Mouse (Mus musculus) hindbrain, embryonic 11.5 days (tissue): Measurements from ENCODE around the gene Atad2b. TPM values are rescaled to one million over a fixed set of nuclear protein-coding genes. Genes with fewer than 3 reads are reported as not detected.

Source experiments
- ATAC-seq: fragments of 200-750 bp; cut with Nextera tagmentation; 2 replicates; pipeline ENCODE4 v1.8.0; 2017; ENCODE audit warnings: mild to moderate bottlenecking, moderate TSS enrichment, moderate library complexity; ENCODE audit not compliant: low FRiP score
- DNase-seq: peaks from one replicate; pipeline ENCODE4 v3.0.0-alpha.2; 2015; ENCODE audit warnings: low spot score
- H3K27ac ChIP-seq: fragments of 300-500 bp; sonication (generic); 2 replicates; pipeline ENCODE4 v1.5.1; 2014; ENCODE audit warnings: mild to moderate bottlenecking, low read depth, low read length
- H3K27me3 ChIP-seq: fragments of 300-500 bp; sonication (generic); 2 replicates; pipeline ENCODE4 v1.6.1; 2014; ENCODE audit warnings: mild to moderate bottlenecking, low read length, moderate library complexity, mixed read lengths; ENCODE audit not compliant: control insufficient read depth, insufficient read depth
- H3K36me3 ChIP-seq: fragments of 300-500 bp; sonication (generic); 2 replicates; pipeline ENCODE4 v1.6.1; 2014; ENCODE audit warnings: mild to moderate bottlenecking, low read length, moderate library complexity, mixed read lengths; ENCODE audit not compliant: control insufficient read depth, insufficient read depth
- H3K4me1 ChIP-seq: fragments of 300-500 bp; sonication (generic); replicated peaks from 2 replicates; pipeline ENCODE4 v1.6.1; 2014; ENCODE audit warnings: low read length, mixed read lengths; ENCODE audit not compliant: control insufficient read depth, insufficient read depth
- H3K4me2 ChIP-seq: fragments of 300-500 bp; sonication (generic); replicated peaks from 2 replicates; pipeline ENCODE4 v1.6.1; 2014; ENCODE audit warnings: mild to moderate bottlenecking, low read depth, low read length
- H3K4me3 ChIP-seq: fragments of 300-500 bp; sonication (generic); 2 replicates; pipeline ENCODE4 v1.5.1; 2014; ENCODE audit warnings: low read depth, low read length
- H3K9ac ChIP-seq: fragments of 300-500 bp; sonication (generic); 2 replicates; pipeline ENCODE4 v1.6.1; 2014; ENCODE audit warnings: low read depth, low read length
- H3K9me3 ChIP-seq: fragments of 300-500 bp; sonication (generic); 2 replicates; pipeline ENCODE4 v1.6.1; 2016; ENCODE audit warnings: low read length; ENCODE audit not compliant: control insufficient read depth
- WGBS: fragments of 180-500 bp; shearing (Covaris S2); extraction: QIAGEN DNeasy Blood & Tissue Kit; methylation state at CpG from one replicate; pipeline ENCODE4 v1.1.7; 2014; 5-methylcytosine and 5-hydroxymethylcytosine counted together
- polyA plus RNA-seq: library from polyadenylated mRNA; unstranded; fragments of >200 nt; fragmentation: Nextera tagmentation; extraction: Ambion mirVana; gene quantifications from 2 replicates; pipeline ENCODE4 v1.2.1, GENCODE M21; 2014

Gene Atad2b
- polyA plus RNA-seq, 1 experiment from 2014 or later = 25.2 TPM

DNA sequence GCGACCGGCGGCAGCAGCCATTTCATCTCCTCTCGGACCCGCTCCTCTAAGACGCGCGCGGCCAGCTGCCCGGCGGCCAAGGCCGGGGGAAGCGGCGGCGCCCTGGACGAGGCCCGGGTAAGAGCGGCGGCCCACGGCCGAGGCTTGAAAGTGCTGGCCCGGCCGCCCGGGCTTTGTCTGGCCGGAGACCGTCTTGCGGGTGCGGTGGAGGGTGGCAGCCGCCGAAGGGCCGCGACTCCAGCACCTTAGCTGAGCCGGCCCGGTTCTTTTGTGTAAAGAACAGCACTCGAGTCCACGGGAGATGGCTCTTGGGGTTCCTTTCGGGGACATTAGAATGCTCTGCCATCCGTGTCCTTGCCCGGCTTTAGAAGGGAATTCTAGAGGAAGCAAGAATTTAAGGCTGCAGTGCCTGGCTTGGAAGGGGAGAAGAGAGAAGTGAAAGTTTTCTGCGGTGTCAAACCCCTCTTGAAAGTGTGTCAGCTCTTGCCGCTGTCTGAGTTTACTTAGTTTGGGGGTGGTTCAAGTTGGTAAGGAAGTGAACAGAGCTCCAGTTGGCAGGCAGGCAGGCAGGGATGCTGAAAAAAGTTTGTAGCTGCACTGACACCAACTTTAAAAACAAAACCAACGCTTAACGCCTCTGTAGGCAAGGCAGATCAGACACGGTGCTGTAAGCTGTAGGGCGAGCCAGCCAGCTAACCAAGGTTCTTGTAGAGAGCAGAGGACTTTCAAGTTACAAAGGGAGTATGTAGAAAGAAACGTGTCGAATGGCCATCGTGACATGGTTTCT is 845 bp downstream of the Atad2b start:
- WGBS = under 1% methylated on average over 48 of the region's 48 CpGs

DNA sequence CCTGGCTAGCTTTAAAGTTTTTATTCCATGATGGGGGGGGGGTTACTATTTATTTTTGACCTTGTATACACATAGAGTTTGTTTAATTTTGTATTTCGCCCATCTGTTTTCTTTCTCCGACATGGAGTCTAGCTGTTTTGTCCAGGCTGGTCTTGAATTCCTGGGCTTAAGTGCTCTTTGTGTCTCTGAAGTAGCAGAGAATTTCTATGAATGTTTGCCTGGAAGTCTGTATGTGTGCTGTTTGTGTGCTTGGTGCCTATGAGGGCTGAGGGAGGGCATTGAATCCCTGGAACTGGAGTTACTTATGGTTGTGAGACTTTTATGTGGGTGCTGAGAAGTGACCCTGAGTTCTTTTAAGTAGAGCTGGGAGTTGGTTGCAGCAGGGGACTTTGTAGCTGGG is 11.0 kb downstream of the Atad2b start:
- Histone ChIP-seq H3K9ac (no peak overlapping the region), H3K4me3 (no peak overlapping the region), H3K27ac (no peak overlapping the region), H3K27me3 (no peaks in the 10 kb centered on the region), H3K9me3 (no peaks in the 10 kb centered on the region), H3K4me1 (no peaks in the 10 kb centered on the region), H3K4me2 (no peak overlapping the region), H3K36me3 (no peaks in the 10 kb centered on the region)
- 93% methylated on average over 2 of the region's 2 CpGs for WGBS
- ATAC-seq = no peak
- no peak for DNase-seq

More for the DNA sequence above, 845 bp downstream of the Atad2b start:
- no peaks in the 10 kb centered on the region for H3K4me1 ChIP-seq
- H3K9ac ChIP-seq = peak overlapping the region; percentile 99
- no peaks in the 10 kb centered on the region for H3K27me3 ChIP-seq
- H3K4me2 ChIP-seq = peak overlapping the region; percentile 59
- no peaks in the 10 kb centered on the region for H3K36me3 ChIP-seq
- peak; percentile 76 for ATAC-seq
- H3K27ac ChIP-seq = peak overlapping the region; percentile 98
- no peaks in the 10 kb centered on the region for H3K9me3 ChIP-seq
- H3K4me3 ChIP-seq = peak overlapping the region; percentile 86
- DNase-seq = peak; percentile 81

DNA sequence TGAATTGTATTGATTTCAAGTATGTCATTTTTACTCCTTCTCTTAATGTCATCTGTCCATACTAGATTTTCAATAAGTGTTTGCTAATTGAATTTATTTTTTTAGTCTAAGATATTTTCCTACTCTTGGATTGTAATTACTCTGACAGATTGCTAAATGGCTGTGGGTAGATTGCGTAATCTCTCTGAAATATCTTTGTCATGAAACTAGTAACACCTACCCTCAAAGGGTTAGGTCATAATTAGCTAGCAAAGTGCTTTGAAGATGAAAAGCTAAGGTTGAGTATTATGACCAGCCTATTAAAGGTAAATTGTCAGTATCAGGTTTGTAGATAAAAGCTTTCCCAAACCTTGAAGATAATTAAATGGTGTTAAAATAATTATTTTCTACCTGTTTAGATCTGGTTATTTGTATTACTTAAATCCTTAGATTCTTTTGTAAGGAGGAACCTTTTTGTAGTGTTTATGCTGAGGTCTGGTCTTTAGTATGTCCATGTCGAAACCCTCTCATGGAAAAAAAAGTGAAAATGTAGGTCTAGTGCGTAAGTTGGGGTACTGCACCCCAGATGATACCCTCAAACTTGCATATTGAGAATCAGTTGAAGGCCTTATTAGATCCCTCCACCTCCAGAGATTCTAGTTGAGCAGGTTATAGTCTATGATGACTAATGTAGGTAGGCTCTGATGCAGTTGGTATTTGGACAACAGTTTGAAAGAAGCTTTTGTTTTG is 13.8 kb downstream of the Atad2b start:
- no peaks in the 10 kb centered on the region for H3K27me3 ChIP-seq
- H3K27ac ChIP-seq = no peak overlapping the region
- DNase-seq = no peak
- no peak overlapping the region for H3K4me2 ChIP-seq
- no peaks in the 10 kb centered on the region for H3K4me1 ChIP-seq
- no peak for ATAC-seq
- H3K9ac ChIP-seq = no peak overlapping the region
- H3K36me3 ChIP-seq = no peaks in the 10 kb centered on the region
- H3K4me3 ChIP-seq = no peak overlapping the region
- WGBS = 99% methylated on average over 3 of the region's 3 CpGs
- H3K9me3 ChIP-seq = no peaks in the 10 kb centered on the region

DNA sequence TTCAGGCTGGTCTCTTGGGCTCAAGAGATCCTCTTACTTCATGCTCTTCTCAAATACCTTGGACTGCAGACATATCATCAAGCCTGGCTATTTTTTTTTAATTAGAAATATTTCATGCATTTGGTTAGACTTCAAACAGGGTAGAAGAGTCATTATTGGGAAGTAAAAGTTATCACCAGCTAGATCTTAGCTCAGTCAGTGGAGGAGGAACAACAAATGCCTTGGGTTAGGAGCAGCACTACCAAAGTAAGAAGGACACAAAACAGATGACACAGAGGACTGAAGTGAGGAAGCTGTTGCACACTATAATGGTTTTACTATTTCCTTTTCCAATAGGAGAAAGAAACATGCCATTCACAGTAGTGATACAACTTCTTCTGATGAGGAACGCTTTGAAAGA is 35.1 kb downstream of the Atad2b start:
- no peak for DNase-seq
- 90% methylated on average over 1 of the region's 1 CpGs for WGBS
- Histone ChIP-seq H3K4me3 (no peak overlapping the region), H3K27me3 (no peaks in the 10 kb centered on the region), H3K9ac (no peak overlapping the region), H3K4me1 (no peaks in the 10 kb centered on the region), H3K36me3 (0 out of 2 replicates have a peak, but pooled peaks cover 2% of the 10 kb centered on the region), H3K9me3 (no peaks in the 10 kb centered on the region), H3K4me2 (no peak overlapping the region), H3K27ac (no peak overlapping the region)
- no peak for ATAC-seq

DNA sequence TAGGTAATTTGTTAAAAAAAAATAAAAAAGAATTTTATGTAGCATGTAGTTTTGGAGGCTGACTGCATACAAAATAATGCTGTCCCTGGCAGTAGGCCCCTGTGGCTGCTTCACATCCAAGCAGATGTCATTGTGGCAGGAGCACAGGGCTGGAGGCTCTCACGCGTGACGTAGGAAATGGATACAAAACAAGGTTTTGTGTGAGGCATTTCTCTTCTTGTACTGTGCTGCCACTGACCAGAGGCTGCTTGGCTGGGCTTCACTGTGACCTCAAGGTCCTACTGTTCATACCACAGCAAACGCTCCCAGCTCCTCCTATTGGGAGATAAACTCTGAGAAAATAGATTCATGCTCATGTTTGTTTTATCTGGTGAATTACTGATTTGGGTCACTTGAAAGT is 36.0 kb downstream of the Atad2b start:
- Histone ChIP-seq H3K27me3 (no peaks in the 10 kb centered on the region), H3K4me2 (no peak overlapping the region), H3K9ac (no peak overlapping the region), H3K27ac (no peak overlapping the region), H3K4me1 (no peaks in the 10 kb centered on the region), H3K9me3 (no peaks in the 10 kb centered on the region), H3K4me3 (no peak overlapping the region), H3K36me3 (0 out of 2 replicates have a peak, but pooled peaks cover 2% of the 10 kb centered on the region)
- 86% methylated on average over 4 of the region's 4 CpGs for WGBS
- ATAC-seq (no peak), DNase-seq (no peak)

DNA sequence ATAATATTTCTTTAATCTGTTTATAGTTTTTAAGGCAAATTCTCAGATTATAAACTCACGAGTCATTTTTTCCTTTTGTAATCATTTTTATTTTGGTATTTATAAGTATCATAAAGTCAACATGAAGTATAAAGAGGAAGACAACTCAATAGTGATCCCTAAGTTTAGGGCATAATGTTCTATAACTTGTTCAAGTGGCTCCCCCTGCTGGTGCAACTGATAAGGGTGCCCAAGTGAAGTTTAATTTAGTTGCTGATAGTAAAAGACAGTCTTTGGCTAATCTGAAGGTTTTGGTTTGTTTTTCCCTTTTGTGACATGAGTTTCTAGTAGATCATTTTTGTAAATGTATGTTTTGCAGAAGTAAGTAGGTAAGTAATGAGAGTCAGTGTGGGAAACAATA is 55.8 kb downstream of the Atad2b start:
- Histone ChIP-seq H3K4me1 (no peaks in the 10 kb centered on the region), H3K27ac (no peak overlapping the region), H3K4me2 (no peak overlapping the region), H3K9ac (no peak overlapping the region), H3K4me3 (no peak overlapping the region), H3K36me3 (0 out of 2 replicates have a peak, but pooled peaks cover 2% of the 10 kb centered on the region), H3K27me3 (no peaks in the 10 kb centered on the region), H3K9me3 (no peaks in the 10 kb centered on the region)
- 31% methylated on average over 1 of the region's 1 CpGs for WGBS
- ATAC-seq (no peak), DNase-seq (peak; percentile 82)

DNA sequence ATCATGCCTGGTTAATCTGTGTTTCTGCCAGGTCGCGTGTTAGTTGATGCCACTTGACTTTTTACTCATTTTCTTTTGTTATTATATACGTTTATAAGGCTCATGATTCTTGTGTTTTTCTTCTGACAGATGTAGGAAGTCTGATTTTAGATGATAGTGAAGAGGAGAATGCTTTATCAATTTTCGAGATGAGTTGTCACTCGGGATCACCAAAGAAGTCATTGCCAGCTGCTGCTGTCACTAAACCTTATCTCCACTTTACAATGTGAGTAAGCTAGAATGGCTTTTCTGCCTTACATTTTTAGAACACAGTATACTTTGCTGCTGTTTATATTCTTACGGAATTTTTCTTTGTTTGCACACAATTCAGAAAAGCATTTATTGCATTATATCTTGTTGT is 61.2 kb downstream of the Atad2b start:
- Histone ChIP-seq H3K9ac (no peak overlapping the region), H3K36me3 (0 out of 2 replicates have a peak, but pooled peaks cover 2% of the 10 kb centered on the region), H3K9me3 (no peaks in the 10 kb centered on the region), H3K27ac (no peak overlapping the region), H3K27me3 (no peaks in the 10 kb centered on the region), H3K4me2 (no peak overlapping the region), H3K4me3 (no peak overlapping the region), H3K4me1 (no peaks in the 10 kb centered on the region)
- WGBS = 92% methylated on average over 6 of the region's 6 CpGs
- ATAC-seq (no peak), DNase-seq (no peak)

DNA sequence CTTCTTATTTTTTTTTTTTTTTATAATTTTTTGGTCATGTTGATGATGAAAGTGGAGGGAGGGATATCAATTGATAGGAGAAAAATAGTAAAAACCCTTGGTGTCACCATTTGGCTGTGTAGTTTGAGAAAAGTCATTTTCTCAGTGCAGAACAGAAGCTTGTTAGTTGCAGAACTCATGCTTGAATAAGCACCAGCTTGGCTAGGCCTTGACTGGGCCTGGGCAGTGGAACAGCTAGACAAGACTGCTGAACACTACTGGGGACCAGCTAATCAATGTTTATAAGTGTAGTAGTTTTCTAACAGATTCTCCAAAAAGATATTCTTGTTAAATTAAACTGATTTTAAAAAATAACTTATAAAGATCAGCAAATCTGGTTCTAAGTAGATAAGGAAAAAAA is 79.8 kb downstream of the Atad2b start:
- no peaks in the 10 kb centered on the region for H3K9me3 ChIP-seq
- ATAC-seq (no peak), DNase-seq (no peak)
- no peak overlapping the region for H3K27ac ChIP-seq
- no peak overlapping the region for H3K4me3 ChIP-seq
- no peak overlapping the region for H3K9ac ChIP-seq
- H3K27me3 ChIP-seq = no peaks in the 10 kb centered on the region
- no peak overlapping the region for H3K4me2 ChIP-seq
- H3K4me1 ChIP-seq = no peaks in the 10 kb centered on the region
- no peaks in the 10 kb centered on the region for H3K36me3 ChIP-seq

DNA sequence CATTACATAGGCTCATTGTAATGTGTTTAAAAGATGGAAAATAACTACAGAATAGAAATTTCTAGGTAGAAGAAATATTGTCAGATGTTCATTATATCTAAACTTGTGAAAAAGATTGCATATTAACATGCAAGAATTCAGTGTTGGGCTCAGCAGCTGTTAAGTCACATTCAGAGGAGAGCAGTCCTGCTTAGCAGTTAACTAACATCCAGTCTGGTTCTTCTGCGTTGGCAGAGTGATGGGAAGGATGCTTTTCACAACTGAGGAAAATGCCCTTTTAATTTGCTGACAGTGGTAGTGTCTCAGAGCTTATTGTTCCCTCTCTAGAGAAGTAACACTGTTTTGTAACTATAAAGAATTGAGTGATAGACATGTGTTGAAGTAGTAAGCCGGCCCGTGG is 88.2 kb downstream of the Atad2b start:
- Histone ChIP-seq H3K36me3 (no peaks in the 10 kb centered on the region), H3K27ac (no peak overlapping the region), H3K9ac (no peak overlapping the region), H3K4me1 (no peaks in the 10 kb centered on the region), H3K27me3 (no peaks in the 10 kb centered on the region), H3K9me3 (no peaks in the 10 kb centered on the region), H3K4me3 (no peak overlapping the region), H3K4me2 (no peak overlapping the region)
- DNase-seq (no peak), ATAC-seq (no peak)
- 66% methylated on average over 3 of the region's 3 CpGs for WGBS
